Mouse (Mus musculus) layer of hippocampus, adult 2 months (tissue): ENCODE measurements around the gene Stard13. TPM values are rescaled to one million over a fixed set of nuclear protein-coding genes. Genes with fewer than 3 reads are reported as not detected.

Experiments used
- DNase-seq, 2 experiments: peaks; one replicate each; pipeline ENCODE4 v3.0.0; 2022; ENCODE audit warnings: low spot score in 2 of 2
- H3K27ac ChIP-seq: fragments of 200-600 bp; 2 replicates; pipeline ENCODE4 v1.8.1; 2022
- H3K4me3 ChIP-seq: fragments of 200-600 bp; 2 replicates; pipeline ENCODE4 v1.8.1; 2022; ENCODE audit warnings: mild to moderate bottlenecking
- CTCF ChIP-seq: fragments of 200-600 bp; conservative IDR thresholded peaks from 2 replicates; pipeline ENCODE4 v1.8.1; 2022; ENCODE audit warnings: antibody characterized with exemption, mild to moderate bottlenecking, moderate library complexity
- total RNA-seq, 2 experiments: library from RNA; stranded (reverse); gene quantifications; 2 replicates each; pipeline ENCODE4 v1.2.3; 2021

Stard13 gene
- total RNA-seq, 2 experiments from 2014 or later = 18.1 to 24.8 TPM

GRCm38 (mm10) chr5:151218689-151219115 is 14.9 kb downstream of the Stard13 start:
- Histone ChIP-seq H3K27ac (peak overlapping the region; percentile 1; the same call in 1 of the 2 replicates), H3K4me3 (no peak overlapping the region)
- no peak for DNase-seq
- no peak for TF ChIP-seq CTCF

- H3K27ac ChIP-seq = no peak overlapping the region
- no peak for TF ChIP-seq CTCF
- DNase-seq = no peak
- H3K4me3 ChIP-seq = no peak overlapping the region
Observed at GRCm38 (mm10) chr5:151213097-151213496, 20.5 kb downstream of the Stard13 start.

GRCm38 (mm10) chr5:151210869-151211268 is 22.8 kb downstream of the Stard13 start:
- H3K27ac ChIP-seq = no peak overlapping the region
- no peak for DNase-seq
- no peak overlapping the region for H3K4me3 ChIP-seq
- TF ChIP-seq CTCF = no peak

- Histone ChIP-seq H3K4me3 (no peak overlapping the region), H3K27ac (no peak overlapping the region)
- no peak for DNase-seq
- no peak for TF ChIP-seq CTCF
Observed at GRCm38 (mm10) chr5:151210060-151210459, 23.6 kb downstream of the Stard13 start.

- no peak for TF ChIP-seq CTCF
- H3K4me3 ChIP-seq = no peak overlapping the region
- DNase-seq = no peak
- no peak overlapping the region for H3K27ac ChIP-seq
Observed at GRCm38 (mm10) chr5:151205017-151205416, 28.6 kb downstream of the Stard13 start.

GRCm38 (mm10) chr5:151202925-151203324 is 30.7 kb downstream of the Stard13 start:
- DNase-seq = peak in 1 of 2 experiments; percentile 23
- H3K27ac ChIP-seq = no peak overlapping the region
- no peak for TF ChIP-seq CTCF
- no peak overlapping the region for H3K4me3 ChIP-seq

- Histone ChIP-seq H3K27ac (no peak overlapping the region; the same call in 1 of the 2 replicates), H3K4me3 (no peak overlapping the region)
- no peak for TF ChIP-seq CTCF
- DNase-seq = no peak
Observed at GRCm38 (mm10) chr5:151201220-151201619, 32.4 kb downstream of the Stard13 start.

- H3K4me3 ChIP-seq = no peak overlapping the region
- TF ChIP-seq CTCF = no peak
- no peak for DNase-seq
- no peak overlapping the region for H3K27ac ChIP-seq
Observed at GRCm38 (mm10) chr5:151199235-151199634, 34.4 kb downstream of the Stard13 start.

- Histone ChIP-seq H3K4me3 (no peak overlapping the region), H3K27ac (no peak overlapping the region)
- no peak for TF ChIP-seq CTCF
- DNase-seq = no peak
Observed at GRCm38 (mm10) chr5:151196603-151197272, 36.9 kb downstream of the Stard13 start.

GRCm38 (mm10) chr5:151193885-151194520 is 39.6 kb downstream of the Stard13 start:
- no peak for DNase-seq
- no peak for TF ChIP-seq CTCF
- no peak overlapping the region for H3K4me3 ChIP-seq
- no peak overlapping the region for H3K27ac ChIP-seq

- Histone ChIP-seq H3K4me3 (no peak overlapping the region), H3K27ac (no peak overlapping the region)
- no peak for DNase-seq
- TF ChIP-seq CTCF = no peak
Observed at GRCm38 (mm10) chr5:151192266-151192665, 41.4 kb downstream of the Stard13 start.

GRCm38 (mm10) chr5:151190764-151191163 is 42.9 kb downstream of the Stard13 start:
- Histone ChIP-seq H3K27ac (no peak overlapping the region), H3K4me3 (peak overlapping the region; percentile 88)
- no peak for DNase-seq
- no peak for TF ChIP-seq CTCF

GRCm38 (mm10) chr5:151189789-151190378 is 43.8 kb downstream of the Stard13 start:
- peak; percentile 4 to 29 for DNase-seq
- no peak for TF ChIP-seq CTCF
- H3K4me3 ChIP-seq = peak overlapping the region; percentile 88
- H3K27ac ChIP-seq = peak overlapping the region; percentile 85
